Comparison of ENCODE assay signal across 9 mouse cellular contexts in genomic region chr11:7140449-7140848, GRCm38 (mm10). TPM values are rescaled to one million over a fixed set of nuclear protein-coding genes. Genes with fewer than 3 reads are reported as not detected.
DNase-seq lines count a peak whose midpoint lies in the region; ATAC-seq and TF ChIP-seq lines count a peak whose summit lies in the region.
"Had no signal": no experiment of that assay in that cellular context is flagged by ENCODE, and none has a peak within 500 bp of the region (broad histone marks: within the 10 kb centered on the region; RNA-seq: fewer than 3 reads in every experiment).

No protein-coding gene starts in this region.

- no peak overlapping the region for H3K4me2 ChIP-seq in forebrain, embryonic 16.5 days (ENCODE audit: low read length)

- no peaks in the 10 kb centered on the region for H3K9me3 ChIP-seq in E14TG2a.4 (ENCODE audit: low read length)
- H3K9me3 ChIP-seq in forebrain, embryonic 16.5 days (ENCODE audit: control insufficient read depth, low read length) = no peaks in the 10 kb centered on the region

- H3K36me3 ChIP-seq in E14TG2a.4 (ENCODE audit: insufficient read depth, low read length) = peaks cover 10% of the 10 kb centered on the region
- H3K36me3 ChIP-seq in forebrain, embryonic 16.5 days (ENCODE audit: control insufficient read depth, insufficient read depth) = no peaks in the 10 kb centered on the region
- H3K36me3 ChIP-seq in small intestine, adult 2 months (ENCODE audit: control insufficient read depth, insufficient read depth, low read length) = no peaks in the 10 kb centered on the region

- no peak overlapping the region for H3K27ac ChIP-seq in forebrain, embryonic 16.5 days (ENCODE audit: low read length)
- no peak overlapping the region for H3K27ac ChIP-seq in small intestine, adult 2 months (ENCODE audit: insufficient read depth, low read depth, low read length)

- H3K4me3 ChIP-seq in E14TG2a.4 (replicated peaks; ENCODE audit: low read length) = no peak overlapping the region
- no peak overlapping the region for H3K4me3 ChIP-seq in forebrain, embryonic 16.5 days (replicated peaks; ENCODE audit: low read length)
- H3K4me3 ChIP-seq in small intestine, adult 2 months (ENCODE audit: low read depth, low read length) = no peak overlapping the region

- no peak for TF ChIP-seq POLR2A in small intestine, adult 2 months (IDR thresholded peaks at IDR 0.05; ENCODE audit: low read depth, low read length)

- peak; percentile 53 for DNase-seq in kidney, adult 18-20 months
- no peak for DNase-seq in kidney, adult 11 months
- peak; percentile 40 to 50 for DNase-seq in adrenal gland, postnatal 36 days
- peak; percentile 63 to 74 for DNase-seq in kidney, postnatal 4 days
- DNase-seq in frontal cortex, postnatal 10 days (ENCODE audit: low spot score in 2 of 2) = no peak

- 94% methylated on average over 3 of the region's 3 CpGs for WGBS in forebrain, embryonic 16.5 days
- 91% methylated on average over 3 of the region's 3 CpGs for WGBS in small intestine, adult 2 months

- peaks cover 4% of the 10 kb centered on the region; the same call in 1 of the 2 replicates for H3K4me1 ChIP-seq in E14TG2a.4 (replicated peaks; ENCODE audit: low read depth, low read length)
- no peaks in the 10 kb centered on the region for H3K4me1 ChIP-seq in forebrain, embryonic 16.5 days (replicated peaks; ENCODE audit: control insufficient read depth, insufficient read depth, low read length)
- no peaks in the 10 kb centered on the region for H3K4me1 ChIP-seq in small intestine, adult 2 months (ENCODE audit: control insufficient read depth, insufficient read depth, insufficient read length, low read length)

- H3K9ac ChIP-seq in forebrain, embryonic 16.5 days (replicated peaks; ENCODE audit: low read depth, low read length) = no peak overlapping the region

- ATAC-seq in forebrain, embryonic 16.5 days = 0 out of 2 replicates have a peak, but pooled peaks have one; percentile 38

- H3K27me3 ChIP-seq in E14TG2a.4 (ENCODE audit: insufficient read depth, low read length) = no peaks in the 10 kb centered on the region
- H3K27me3 ChIP-seq in forebrain, embryonic 16.5 days (replicated peaks; ENCODE audit: control insufficient read depth, insufficient read depth, low read length) = no peaks in the 10 kb centered on the region
- H3K27me3 ChIP-seq in small intestine, adult 2 months (ENCODE audit: control insufficient read depth, insufficient read depth, low read length) = no peaks in the 10 kb centered on the region

- peak; percentile 62 for TF ChIP-seq CTCF in E14TG2a.4 (conservative IDR thresholded peaks at IDR 0.05; ENCODE audit: low read length)
- TF ChIP-seq CTCF in small intestine, adult 2 months (IDR thresholded peaks at IDR 0.05; ENCODE audit: extremely low read depth, insufficient read length, insufficient replicate concordance, low read depth, low read length) = peak; percentile 29; the same call in 1 of the 2 replicates

RNA-seq across cellular contexts. Expression of gene Gm11985, which starts 47.9 kb away (rescaled TPM):
- total RNA-seq in adrenal gland, postnatal 36 days (2021) = not detected
- not detected in 2 replicates for polyA plus RNA-seq in forebrain, embryonic 16.5 days (2015; fragmentation: Nextera tagmentation; extraction: Ambion mirVana)
- polyA plus RNA-seq in small intestine, adult 2 months (2012; rRNA removed) = not detected in 2 replicates
- total RNA-seq: layer of hippocampus, postnatal 14 days had no signal

RNA-seq across cellular contexts. Expression of gene Igfbp1, which starts 57.1 kb away (rescaled TPM):
- under 1 TPM in 1 of 2 experiments, not detected in 1; 0.46 TPM for total RNA-seq in adrenal gland, postnatal 36 days (2021)
- 0.23 TPM in 1 of 2 replicates, not detected in the other for polyA plus RNA-seq in forebrain, embryonic 16.5 days (2015; fragmentation: Nextera tagmentation; extraction: Ambion mirVana)
- polyA plus RNA-seq in small intestine, adult 2 months (2012; rRNA removed) = 0.19 TPM in 1 of 2 replicates, not detected in the other
- total RNA-seq: layer of hippocampus, postnatal 14 days had no signal

Comparison
In these comparisons a context has a peak if more than half of its experiments do, and no peak if none do; other contexts are left out.
1. DNase-seq: peak in kidney, adult 18-20 months (single experiment), adrenal gland, postnatal 36 days (2 of 2) and kidney, postnatal 4 days (2 of 2); none in kidney, adult 11 months (single experiment) and frontal cortex, postnatal 10 days (0 of 2).